Mouse (Mus musculus): ENCODE measurements around the gene Basp1.

The Basp1 gene

DNA sequence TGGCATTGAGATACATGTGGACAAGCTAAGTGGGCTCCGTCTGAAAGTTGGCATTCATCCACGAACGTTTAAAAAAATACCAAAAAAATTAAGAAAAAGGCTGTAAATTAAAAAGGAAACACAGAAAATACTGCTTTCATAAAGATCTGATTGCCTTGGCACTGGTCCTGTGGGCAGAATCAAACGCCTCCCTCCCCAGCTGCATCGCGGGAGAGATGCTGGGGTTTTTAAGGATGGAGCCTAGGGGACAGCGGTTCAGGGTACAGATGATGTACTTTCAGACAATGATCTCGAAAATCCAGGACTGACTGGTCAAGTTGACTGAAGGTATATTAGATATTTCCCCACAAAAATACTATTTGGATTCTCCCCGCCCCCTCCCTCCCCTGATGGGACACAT, 49.9 kb downstream of the Basp1 start:
- no peak for DNase-seq (ENCODE audit: inconsistent ontology term)

DNA sequence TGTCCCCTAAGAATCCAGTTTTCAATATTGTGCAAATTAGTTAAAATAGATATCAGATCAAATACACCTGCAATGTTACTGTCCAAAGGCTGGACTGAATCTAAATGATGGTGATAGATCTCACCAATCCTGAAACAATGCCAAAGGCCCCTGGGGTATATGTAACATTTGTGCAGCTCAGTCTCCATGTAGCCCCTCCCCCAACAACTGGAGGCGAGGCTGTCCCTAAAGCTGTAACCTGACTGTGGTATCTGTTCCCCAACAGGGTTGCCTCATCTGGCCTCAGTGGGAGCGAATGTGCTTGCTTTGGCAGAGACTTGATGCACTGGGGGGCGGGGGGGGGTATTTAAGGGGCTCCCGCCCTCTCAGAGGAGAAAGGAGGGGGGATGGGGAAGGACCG, 52.7 kb downstream of the Basp1 start:
- no peak for DNase-seq (ENCODE audit: inconsistent ontology term)

DNA sequence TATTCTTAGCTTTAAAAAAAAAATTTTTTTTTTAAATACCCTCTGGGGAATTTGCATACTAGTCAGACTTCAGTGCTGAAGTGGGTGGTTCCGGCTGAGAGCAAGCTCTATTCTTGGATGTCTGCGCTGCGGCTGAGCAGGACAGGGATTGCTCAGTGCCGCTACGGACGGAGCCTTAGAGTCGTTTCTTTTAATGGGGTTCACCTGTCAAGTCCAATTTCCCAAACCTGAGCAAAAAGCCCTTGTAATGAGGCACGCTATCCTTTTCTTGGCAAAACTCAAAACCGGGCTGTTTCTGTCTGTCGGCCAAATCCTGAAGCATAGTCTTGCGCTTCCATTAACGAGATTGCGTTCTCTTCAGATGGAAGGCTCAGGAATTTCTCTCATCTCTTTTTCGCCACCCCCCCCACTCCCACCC, 54.9 kb downstream of the Basp1 start:
- peak; percentile 92 for DNase-seq (ENCODE audit: inconsistent ontology term)

DNA sequence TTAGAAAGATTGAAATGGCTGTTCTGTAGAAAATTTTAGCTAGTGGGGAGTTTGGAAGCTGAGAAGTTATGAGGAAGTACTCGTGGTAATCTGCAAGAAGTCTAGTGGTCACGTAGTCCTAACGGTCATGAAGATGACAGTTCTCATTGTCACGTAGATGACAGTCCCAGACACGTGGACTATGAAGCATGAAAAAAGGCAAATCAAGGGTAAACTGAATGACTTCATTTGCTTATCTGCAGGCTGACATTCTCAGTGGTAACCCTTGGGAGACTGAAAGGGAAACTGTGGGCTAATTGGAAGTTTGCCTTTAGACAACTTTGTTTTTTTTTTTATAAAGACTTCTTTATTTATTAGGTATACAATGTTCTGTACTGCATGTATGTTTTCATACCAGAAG, 58.2 kb downstream of the Basp1 start:
- DNase-seq (ENCODE audit: inconsistent ontology term) = no peak

DNA sequence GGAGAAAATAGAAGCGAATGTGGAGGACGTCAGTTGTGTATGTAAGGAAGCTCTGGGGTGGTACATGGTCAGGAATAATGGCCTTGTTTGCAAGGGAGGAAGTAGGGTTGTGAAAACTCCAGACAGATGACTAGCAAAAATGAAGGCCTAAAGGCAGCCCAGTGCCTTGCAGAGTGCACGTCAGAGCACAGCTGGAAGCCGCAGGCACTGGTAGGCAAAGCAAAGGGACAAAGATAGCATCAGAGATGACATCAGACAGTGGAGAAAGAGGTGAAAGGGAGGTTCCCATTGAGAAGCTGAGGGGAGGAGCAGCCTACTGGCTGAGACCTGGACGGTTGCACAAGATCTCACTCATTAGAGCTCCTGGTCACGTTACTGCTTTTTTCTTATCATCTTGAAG, 58.8 kb downstream of the Basp1 start:
- DNase-seq (ENCODE audit: inconsistent ontology term) = no peak

DNA sequence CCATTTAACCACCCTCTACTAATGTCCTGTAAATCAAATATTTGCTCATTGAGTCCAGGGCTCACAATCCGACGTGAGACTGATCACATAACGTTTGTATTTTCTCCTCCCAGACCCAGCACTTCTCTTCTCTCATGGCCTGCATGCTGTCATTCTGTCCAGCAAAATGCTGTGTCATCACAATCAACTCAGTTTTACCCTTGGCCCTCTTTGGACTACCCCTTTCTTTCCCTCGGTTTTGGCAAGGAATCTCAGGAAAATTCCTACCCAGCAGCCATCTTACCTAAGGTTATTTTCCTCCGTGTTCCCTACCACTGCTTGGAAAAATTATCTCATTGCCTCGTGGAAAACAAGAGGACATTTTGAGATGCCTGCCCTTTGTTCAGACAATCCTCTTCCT, 60.1 kb downstream of the Basp1 start:
- no peak for DNase-seq (ENCODE audit: inconsistent ontology term)

DNA sequence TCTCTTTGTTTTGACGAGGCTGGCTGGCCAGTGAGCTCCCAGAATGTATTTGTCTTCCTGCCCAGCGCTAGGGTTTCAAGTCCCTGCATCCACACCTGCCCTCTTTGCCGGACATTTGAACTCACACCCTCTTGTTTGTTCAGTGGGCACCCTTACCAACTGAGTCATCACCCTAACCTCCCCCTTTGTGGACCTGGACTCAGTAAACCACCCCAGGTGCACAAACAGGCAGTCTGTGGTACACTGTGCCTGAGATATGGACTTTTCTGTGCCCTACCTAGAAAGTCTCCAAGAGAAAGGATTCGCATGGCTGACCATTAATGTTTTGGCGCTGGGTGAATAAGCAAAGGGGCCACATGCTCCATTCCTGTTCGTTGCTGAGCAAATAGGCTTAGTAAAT, 70.3 kb downstream of the Basp1 start:
- DNase-seq (ENCODE audit: inconsistent ontology term) = no peak

DNA sequence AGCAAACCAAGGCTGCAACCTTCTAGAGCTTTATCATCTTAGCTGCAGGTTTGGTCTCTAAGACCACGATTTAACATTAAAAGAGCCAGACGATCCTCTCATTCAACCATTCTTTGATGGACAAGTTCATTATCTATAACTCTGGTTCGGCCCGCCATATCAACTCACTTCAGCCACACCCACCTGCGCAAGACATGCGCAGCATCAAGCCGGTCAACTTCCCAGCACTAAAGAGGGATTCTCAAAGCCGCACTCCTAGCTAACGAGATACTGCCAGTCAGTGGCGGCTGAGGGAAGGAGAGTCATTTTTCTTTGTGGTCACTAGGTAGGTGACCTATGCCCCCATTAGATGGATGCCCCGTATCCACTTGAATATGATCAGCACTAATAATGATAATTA, 78.3 kb downstream of the Basp1 start:
- DNase-seq (ENCODE audit: inconsistent ontology term) = no peak

DNA sequence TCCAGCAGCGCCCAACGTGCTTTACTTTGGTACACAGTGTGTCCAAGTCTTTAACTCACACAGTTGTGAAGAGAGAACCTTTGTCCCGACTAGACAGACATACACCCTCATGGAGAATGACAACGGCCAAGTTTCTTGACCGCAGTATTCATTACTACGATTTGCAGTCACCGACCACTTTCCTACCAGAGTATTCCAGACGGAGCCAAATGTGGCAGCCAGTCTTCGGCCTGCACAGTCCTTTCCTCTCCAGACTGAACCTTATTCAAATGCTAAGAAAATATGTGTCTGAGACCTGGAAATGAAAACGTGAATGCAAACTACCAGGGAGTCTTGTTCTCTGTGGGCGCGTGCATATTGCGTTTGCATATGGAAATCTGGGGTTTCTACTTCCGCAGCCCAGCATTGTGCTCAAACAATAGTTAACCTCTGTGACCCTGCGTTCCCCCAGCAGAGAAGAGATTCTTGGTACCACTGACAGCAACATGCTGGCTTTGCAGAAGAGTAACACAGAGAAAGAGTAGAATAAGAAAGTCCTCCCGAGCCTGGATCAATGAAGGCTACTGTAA, 81.6 kb downstream of the Basp1 start:
- no peak for DNase-seq (ENCODE audit: inconsistent ontology term)

DNA sequence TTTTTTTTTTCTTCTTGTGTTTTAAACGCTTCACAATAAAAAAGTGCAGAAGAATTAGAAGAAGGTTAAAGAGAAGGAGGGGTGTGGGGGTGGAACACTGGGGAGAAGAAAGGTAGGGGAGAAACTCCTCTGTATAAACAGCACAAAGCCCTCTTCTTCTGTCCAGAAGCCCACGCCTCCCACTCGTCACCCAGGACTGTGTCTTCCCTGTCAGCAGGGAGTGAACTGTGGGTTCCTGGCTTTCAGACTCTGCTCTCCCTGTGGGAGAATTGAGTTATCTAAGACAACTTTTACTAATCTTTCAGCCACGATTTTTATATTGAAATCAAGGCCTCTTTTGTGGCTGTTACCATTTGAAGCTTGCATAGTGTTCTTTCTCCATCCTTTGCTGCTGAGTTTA, 82.6 kb downstream of the Basp1 start:
- no peak for DNase-seq (ENCODE audit: inconsistent ontology term)

DNA sequence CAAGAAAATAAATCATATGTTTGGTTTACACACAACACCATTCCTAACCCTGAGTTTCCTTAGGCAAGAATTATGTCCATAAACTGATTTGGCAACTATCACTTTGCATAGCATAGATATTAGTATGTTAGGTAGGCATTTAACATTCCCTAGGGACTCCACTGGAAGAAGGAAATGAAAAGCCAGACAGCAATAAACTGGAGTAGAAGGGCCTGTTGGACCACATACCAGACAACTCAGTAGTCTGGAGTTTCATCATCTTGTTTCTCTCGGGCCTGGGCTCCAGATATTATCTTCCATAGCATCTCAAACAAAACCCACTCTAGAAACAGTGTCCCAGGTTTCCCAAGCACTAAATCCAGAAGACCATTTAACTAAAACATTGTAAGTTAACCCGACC, 91.0 kb downstream of the Basp1 start:
- no peak for DNase-seq (ENCODE audit: inconsistent ontology term)

DNA sequence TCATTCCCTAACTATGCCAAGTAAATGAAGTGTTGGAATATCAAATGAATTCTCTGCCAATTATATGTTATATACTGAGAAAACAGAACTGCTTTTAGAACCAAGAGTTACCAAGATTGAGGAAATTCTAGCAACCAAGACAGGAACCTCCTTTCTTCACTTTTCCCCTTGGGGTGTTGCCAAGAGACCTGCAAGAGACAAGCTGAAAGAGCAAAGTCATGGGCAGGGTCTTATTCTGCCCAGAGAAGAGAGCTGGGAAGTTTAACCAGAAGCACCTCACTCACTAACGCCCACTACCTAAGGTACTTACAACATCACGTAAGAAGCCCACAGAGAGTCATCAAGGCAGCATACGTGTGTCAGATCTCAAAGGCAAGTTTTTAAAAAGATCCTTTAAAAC, 91.5 kb downstream of the Basp1 start:
- no peak for DNase-seq (ENCODE audit: inconsistent ontology term)

DNA sequence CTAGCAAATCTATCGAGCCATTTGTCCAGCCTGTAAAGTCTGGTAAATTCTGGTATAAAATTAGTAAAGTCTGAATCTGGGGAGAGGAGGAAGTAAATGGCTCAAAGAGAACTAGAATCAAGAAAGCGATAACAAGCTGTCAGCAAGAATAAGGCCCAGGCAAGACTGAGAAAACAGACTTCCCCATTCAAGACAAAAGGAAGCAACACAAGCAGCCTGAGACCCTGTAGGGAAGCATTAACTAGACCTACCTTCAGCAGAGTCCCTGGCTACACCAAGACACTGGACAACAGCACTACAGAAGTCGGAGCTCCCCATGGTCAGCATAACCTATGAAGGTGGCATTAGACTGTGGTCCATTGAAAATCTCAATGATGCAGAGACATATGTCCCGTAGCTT, 91.9 kb downstream of the Basp1 start:
- no peak for DNase-seq (ENCODE audit: inconsistent ontology term)

DNA sequence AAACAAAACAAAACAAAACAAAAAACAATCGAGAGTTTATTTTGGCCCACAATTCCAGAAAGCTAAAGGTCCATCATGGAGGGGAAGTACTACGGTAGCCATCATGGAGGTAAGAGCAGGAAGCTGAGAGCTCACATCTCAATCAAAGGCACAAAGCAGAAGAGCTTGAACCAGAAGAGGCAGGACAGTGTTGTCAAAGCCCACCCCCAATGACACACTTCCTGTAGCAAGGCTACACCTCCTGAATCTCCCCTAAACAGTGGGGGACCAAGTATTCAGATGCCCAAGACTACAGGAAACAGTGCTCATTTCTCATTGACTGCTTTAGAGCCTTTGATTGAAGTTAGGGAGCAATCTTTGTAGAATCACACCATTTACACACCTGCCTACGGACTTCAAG, 99.1 kb downstream of the Basp1 start:
- DNase-seq (ENCODE audit: inconsistent ontology term) = no peak

Data from Muller cell, postnatal 12 days (primary cell).